Mouse (Mus musculus) midbrain, postnatal 0 days (tissue): ENCODE data around the gene Polr2l. TPM values are rescaled to one million over a fixed set of nuclear protein-coding genes. Genes with fewer than 3 reads are reported as not detected.

Source experiments
- ATAC-seq: fragments of 200-750 bp; cut with Nextera tagmentation; 2 replicates; pipeline ENCODE4 v1.8.0; 2017; ENCODE audit warnings: moderate number of reproducible peaks, mild to moderate bottlenecking, moderate TSS enrichment, moderate library complexity; ENCODE audit not compliant: low FRiP score
- DNase-seq: peaks from one replicate; pipeline ENCODE4 v3.0.0-alpha.2; 2015; ENCODE audit warnings: low spot score
- H3K27ac ChIP-seq: fragments of 300-500 bp; sonication (generic); 2 replicates; pipeline ENCODE4 v1.5.1; 2014; ENCODE audit warnings: low read depth, mild to moderate bottlenecking, low read length, mixed read lengths
- H3K27me3 ChIP-seq: fragments of 300-500 bp; sonication (generic); 2 replicates; pipeline ENCODE4 v1.6.1; 2014; ENCODE audit warnings: low read length, control low read depth, mixed read lengths; ENCODE audit not compliant: insufficient read depth
- H3K36me3 ChIP-seq: fragments of 300-500 bp; sonication (generic); 2 replicates; pipeline ENCODE4 v1.6.1; 2014; ENCODE audit warnings: low read length, control low read depth, mixed read lengths; ENCODE audit not compliant: insufficient read depth
- H3K4me1 ChIP-seq: fragments of 300-500 bp; sonication (generic); 2 replicates; pipeline ENCODE4 v1.6.1; 2014; ENCODE audit warnings: mild to moderate bottlenecking, control low read depth, antibody characterized with exemption, low read length, mixed read lengths; ENCODE audit not compliant: insufficient read depth
- H3K4me2 ChIP-seq: fragments of 300-500 bp; sonication (generic); 2 replicates; pipeline ENCODE4 v1.6.1; 2014; ENCODE audit warnings: low read depth, mild to moderate bottlenecking, low read length, mixed read lengths; ENCODE audit not compliant: poor library complexity, severe bottlenecking
- H3K4me3 ChIP-seq: fragments of 300-500 bp; sonication (generic); 2 replicates; pipeline ENCODE4 v1.5.1; 2014; ENCODE audit warnings: low read depth, mild to moderate bottlenecking, low read length, moderate library complexity
- H3K9ac ChIP-seq: fragments of 300-500 bp; sonication (generic); replicated peaks from 2 replicates; pipeline ENCODE4 v1.6.1; 2014; ENCODE audit warnings: mild to moderate bottlenecking, low read length, moderate library complexity, mixed read lengths; ENCODE audit not compliant: poor library complexity, severe bottlenecking
- H3K9me3 ChIP-seq: fragments of 300-500 bp; sonication (generic); 2 replicates; pipeline ENCODE4 v1.6.1; 2016; ENCODE audit warnings: low read length, control low read depth
- CTCF ChIP-seq: IDR thresholded peaks from 2 replicates; pipeline ENCODE4 v1.5.1; 2016; ENCODE audit warnings: antibody characterized with exemption, mild to moderate bottlenecking
- WGBS: fragments of 180-500 bp; shearing (Covaris S2); extraction: QIAGEN DNeasy Blood & Tissue Kit; methylation state at CpG from one replicate; pipeline ENCODE4 v1.1.7; 2014; 5-methylcytosine and 5-hydroxymethylcytosine counted together
- polyA plus RNA-seq: library from polyadenylated mRNA; unstranded; fragments of >200 nt; fragmentation: Nextera tagmentation; extraction: Ambion mirVana; gene quantifications from 2 replicates; pipeline ENCODE4 v1.2.1, GENCODE M21; 2015
- total RNA-seq: library from RNA; depleted of rRNA; stranded (reverse); fragments of >200 nt; gene quantifications from 2 replicates; pipeline ENCODE4 v1.2.3, GENCODE M21; 2014

Gene Polr2l
- total and polyA plus RNA-seq, 2 experiments from 2014 or later, result 28.9 to 78.5 TPM

GRCm38 (mm10) chr7:141431434-141432185 is 43.3 kb downstream of the Polr2l start:
- Histone ChIP-seq H3K27me3 (no peaks in the 10 kb centered on the region), H3K9me3 (no peaks in the 10 kb centered on the region), H3K9ac (no peak overlapping the region), H3K4me3 (no peak overlapping the region), H3K4me2 (no peak overlapping the region), H3K4me1 (peaks cover 28% of the 10 kb centered on the region), H3K27ac (no peak overlapping the region), H3K36me3 (peaks cover 37% of the 10 kb centered on the region)
- WGBS, result 94% methylated on average over 19 of the region's 19 CpGs
- ATAC-seq, result no peak
- no peak for DNase-seq
- TF ChIP-seq CTCF, result no peak

- ATAC-seq, result no peak
- Histone ChIP-seq H3K4me1 (peaks cover 24% of the 10 kb centered on the region), H3K27ac (no peak overlapping the region), H3K4me3 (no peak overlapping the region), H3K9ac (no peak overlapping the region), H3K9me3 (no peaks in the 10 kb centered on the region), H3K27me3 (no peaks in the 10 kb centered on the region), H3K4me2 (no peak overlapping the region), H3K36me3 (peaks cover 42% of the 10 kb centered on the region)
- 95% methylated on average over 9 of the region's 9 CpGs for WGBS
- DNase-seq, result no peak
- TF ChIP-seq CTCF, result no peak
Observed at GRCm38 (mm10) chr7:141430585-141431240, 44.2 kb downstream of the Polr2l start.

GRCm38 (mm10) chr7:141429840-141430584 is 44.9 kb downstream of the Polr2l start:
- 64% methylated on average over 9 of the region's 9 CpGs for WGBS
- Histone ChIP-seq H3K27ac (peak overlapping the region; percentile 81; the same call in 1 of the 2 replicates), H3K27me3 (no peaks in the 10 kb centered on the region), H3K4me1 (peaks cover 21% of the 10 kb centered on the region), H3K36me3 (peaks cover 42% of the 10 kb centered on the region), H3K9me3 (no peaks in the 10 kb centered on the region), H3K9ac (no peak overlapping the region), H3K4me3 (peak overlapping the region; percentile 57), H3K4me2 (peak overlapping the region; percentile 85)
- DNase-seq (no peak), ATAC-seq (peak; percentile 18; the same call in 1 of the 2 replicates)
- TF ChIP-seq CTCF, result no peak

- Histone ChIP-seq H3K27ac (peak within 1 kb of the TSS; percentile 81), H3K4me3 (peak within 1 kb of the TSS; percentile 57), H3K36me3 (peaks cover 42% of the 10 kb centered on the region), H3K4me2 (peak within 1 kb of the TSS; percentile 85), H3K27me3 (no peaks in the 10 kb centered on the region), H3K4me1 (peaks cover 18% of the 10 kb centered on the region), H3K9me3 (no peaks in the 10 kb centered on the region), H3K9ac (peak within 1 kb of the TSS; percentile 82)
- peak; percentile 14 for TF ChIP-seq CTCF
- WGBS, result 1% methylated on average over 19 of the region's 19 CpGs
- DNase-seq (peak; percentile 89), ATAC-seq (peak; percentile 61)
Observed at GRCm38 (mm10) chr7:141429310-141429709, 45.6 kb downstream of the Polr2l start, which contains the start of gene Cend1. TSS of gene Cend1 (minus strand) at chr7:141429491.

- WGBS, result 49% methylated on average over 5 of the region's 5 CpGs
- H3K9ac ChIP-seq, result peak overlapping the region; percentile 82
- H3K27me3 ChIP-seq, result no peaks in the 10 kb centered on the region
- ATAC-seq (no peak), DNase-seq (peak; percentile 15)
- peak overlapping the region; percentile 57 for H3K4me3 ChIP-seq
- H3K9me3 ChIP-seq, result no peaks in the 10 kb centered on the region
- H3K4me1 ChIP-seq, result peaks cover 14% of the 10 kb centered on the region
- H3K27ac ChIP-seq, result peak overlapping the region; percentile 81
- no peak for TF ChIP-seq CTCF
- H3K36me3 ChIP-seq, result peaks cover 42% of the 10 kb centered on the region
- H3K4me2 ChIP-seq, result peak overlapping the region; percentile 85
Observed at GRCm38 (mm10) chr7:141428701-141429100, 46.2 kb downstream of the Polr2l start.
